Mouse (Mus musculus): ENCODE data around the gene Ptprn2. TPM values are rescaled to one million over a fixed set of nuclear protein-coding genes. Genes with fewer than 3 reads are reported as not detected.

The Ptprn2 gene
- polyA plus RNA-seq, 1 experiment, result not detected

DNA sequence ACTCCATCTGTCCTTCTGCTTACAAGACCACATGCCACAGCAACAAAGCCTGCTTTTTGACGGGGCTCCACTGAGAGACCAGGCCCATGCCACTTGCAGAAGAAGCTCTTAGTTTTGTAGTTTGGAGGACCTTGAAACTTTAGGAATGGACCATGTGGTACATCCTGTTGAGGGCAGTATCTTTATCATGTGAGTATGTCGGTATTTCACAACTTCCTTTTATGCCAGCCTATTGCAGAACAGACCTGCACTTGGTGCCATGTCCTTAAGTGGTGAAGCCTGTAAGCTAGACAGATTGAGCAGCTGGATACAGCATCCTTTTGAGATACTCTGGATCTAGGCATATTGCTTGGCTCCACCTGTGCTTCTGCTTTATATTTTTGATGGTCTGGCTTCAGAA lies 12.3 kb upstream of the Ptprn2 start:
- no peak overlapping the region for H3K27ac ChIP-seq (ENCODE audit: insufficient read depth, low read depth, low read length)
- no peak overlapping the region for H3K4me3 ChIP-seq (ENCODE audit: insufficient read depth, low read length)
- peaks cover 5% of the 10 kb centered on the region; the same call in 1 of the 2 replicates for H3K4me1 ChIP-seq (ENCODE audit: control insufficient read depth, insufficient read depth, low read length)
- TF ChIP-seq POLR2A (IDR thresholded peaks at IDR 0.05; ENCODE audit: borderline replicate concordance, low read depth, low read length), result no peak
- TF ChIP-seq CTCF (IDR thresholded peaks at IDR 0.05; ENCODE audit: low read depth, low read length), result no peak

GRCm38 (mm10) chr12:116473761-116474160 lies 11.8 kb upstream of the Ptprn2 start:
- Histone ChIP-seq H3K4me1 (ENCODE audit: control insufficient read depth, insufficient read depth, low read length) (peaks cover 5% of the 10 kb centered on the region; the same call in 1 of the 2 replicates), H3K27ac (ENCODE audit: insufficient read depth, low read depth, low read length) (no peak overlapping the region), H3K4me3 (ENCODE audit: insufficient read depth, low read length) (no peak overlapping the region)
- TF ChIP-seq POLR2A (IDR thresholded peaks at IDR 0.05; ENCODE audit: borderline replicate concordance, low read depth, low read length) (no peak), CTCF (IDR thresholded peaks at IDR 0.05; ENCODE audit: low read depth, low read length) (no peak)

- TF ChIP-seq CTCF (IDR thresholded peaks at IDR 0.05; ENCODE audit: low read depth, low read length), result no peak
- no peak for TF ChIP-seq POLR2A (IDR thresholded peaks at IDR 0.05; ENCODE audit: borderline replicate concordance, low read depth, low read length)
- Histone ChIP-seq H3K4me3 (ENCODE audit: insufficient read depth, low read length) (no peak overlapping the region), H3K27ac (ENCODE audit: insufficient read depth, low read depth, low read length) (no peak overlapping the region), H3K4me1 (ENCODE audit: control insufficient read depth, insufficient read depth, low read length) (peaks cover 5% of the 10 kb centered on the region; the same call in 1 of the 2 replicates)
Measured at GRCm38 (mm10) chr12:116474676-116475075, 10.8 kb upstream of the Ptprn2 start.

GRCm38 (mm10) chr12:116478771-116479170 lies 6.7 kb upstream of the Ptprn2 start:
- Histone ChIP-seq H3K4me3 (ENCODE audit: insufficient read depth, low read length) (no peak overlapping the region), H3K27ac (ENCODE audit: insufficient read depth, low read depth, low read length) (no peak overlapping the region), H3K4me1 (ENCODE audit: control insufficient read depth, insufficient read depth, low read length) (0 out of 2 replicates have a peak, but pooled peaks cover 2% of the 10 kb centered on the region)
- TF ChIP-seq CTCF (IDR thresholded peaks at IDR 0.05; ENCODE audit: low read depth, low read length) (no peak), POLR2A (IDR thresholded peaks at IDR 0.05; ENCODE audit: borderline replicate concordance, low read depth, low read length) (no peak)

DNA sequence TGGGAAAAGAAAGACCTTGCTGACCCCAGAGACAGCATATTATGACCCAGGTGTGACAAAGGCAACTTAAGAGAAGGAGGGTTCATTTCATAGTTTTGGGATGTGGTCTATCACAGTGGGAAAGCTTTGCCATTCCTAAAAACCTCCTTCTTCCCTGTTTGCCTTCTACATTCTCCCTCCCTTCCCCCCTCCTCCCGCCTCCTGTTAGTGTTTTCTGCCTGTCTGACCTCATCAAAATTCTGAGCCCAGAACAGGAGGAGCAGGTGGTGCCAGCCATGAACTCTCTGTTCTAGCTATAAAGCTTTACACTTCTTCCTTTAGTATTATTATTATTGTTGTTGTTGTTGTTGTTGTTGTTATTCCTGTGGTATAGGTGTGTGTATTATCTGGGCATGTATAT lies 3.6 kb upstream of the Ptprn2 start:
- TF ChIP-seq POLR2A (IDR thresholded peaks at IDR 0.05; ENCODE audit: borderline replicate concordance, low read depth, low read length), result no peak
- TF ChIP-seq CTCF (IDR thresholded peaks at IDR 0.05; ENCODE audit: low read depth, low read length), result no peak
- Histone ChIP-seq H3K4me1 (ENCODE audit: control insufficient read depth, insufficient read depth, low read length) (peaks cover 2% of the 10 kb centered on the region; the same call in 1 of the 2 replicates), H3K4me3 (ENCODE audit: insufficient read depth, low read length) (no peak overlapping the region), H3K27ac (ENCODE audit: insufficient read depth, low read depth, low read length) (no peak overlapping the region)

DNA sequence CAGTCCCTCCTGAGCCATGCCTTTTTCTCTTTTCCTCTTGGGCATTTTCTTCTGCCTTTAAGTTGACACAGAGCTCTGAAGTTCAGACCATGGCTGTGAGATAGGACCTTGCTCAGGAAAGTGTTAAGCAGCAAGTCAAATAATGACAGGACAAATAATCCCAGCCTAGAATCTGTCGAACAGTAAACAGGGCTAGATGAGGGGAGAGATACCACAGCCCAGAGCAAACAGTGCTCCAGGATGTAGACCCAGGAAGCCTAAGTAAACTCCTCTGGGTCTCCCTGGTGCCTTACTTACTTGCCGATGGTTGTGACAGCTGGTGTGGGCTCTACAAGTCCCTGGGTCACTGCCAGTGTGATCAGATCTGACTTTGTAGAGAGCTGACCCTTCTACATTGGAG lies 1.9 kb upstream of the Ptprn2 start:
- TF ChIP-seq POLR2A (IDR thresholded peaks at IDR 0.05; ENCODE audit: borderline replicate concordance, low read depth, low read length) (no peak), CTCF (IDR thresholded peaks at IDR 0.05; ENCODE audit: low read depth, low read length) (no peak)
- no peak overlapping the region for H3K4me3 ChIP-seq (ENCODE audit: insufficient read depth, low read length)
- H3K4me1 ChIP-seq (ENCODE audit: control insufficient read depth, insufficient read depth, low read length), result peaks cover 2% of the 10 kb centered on the region; the same call in 1 of the 2 replicates
- no peak overlapping the region for H3K27ac ChIP-seq (ENCODE audit: insufficient read depth, low read depth, low read length)

- Histone ChIP-seq H3K4me1 (ENCODE audit: control insufficient read depth, insufficient read depth, low read length) (peaks cover 2% of the 10 kb centered on the region; the same call in 1 of the 2 replicates), H3K4me3 (ENCODE audit: insufficient read depth, low read length) (peak overlapping the region; percentile 35; the same call in 1 of the 2 replicates), H3K27ac (ENCODE audit: insufficient read depth, low read depth, low read length) (no peak overlapping the region)
- TF ChIP-seq CTCF (IDR thresholded peaks at IDR 0.05; ENCODE audit: low read depth, low read length) (no peak), POLR2A (IDR thresholded peaks at IDR 0.05; ENCODE audit: borderline replicate concordance, low read depth, low read length) (no peak)
Measured at GRCm38 (mm10) chr12:116484991-116485390, 529 bp upstream of the Ptprn2 start.

DNA sequence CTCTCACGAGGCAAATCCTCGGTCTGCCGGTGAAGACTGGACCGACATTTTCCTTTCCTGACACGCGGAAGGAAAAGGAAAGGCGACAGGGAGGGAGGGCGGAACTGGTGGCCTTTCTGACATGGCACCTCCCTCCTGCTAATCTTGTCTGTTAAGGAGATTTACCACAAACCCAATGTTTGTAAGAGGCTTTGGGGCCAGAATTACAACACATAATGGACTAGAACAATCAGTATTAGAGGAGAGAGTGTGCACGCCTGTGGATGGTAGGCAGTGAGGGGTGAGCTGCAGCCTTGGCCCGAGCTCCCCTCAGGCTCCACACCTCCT lies 847 bp downstream of the Ptprn2 start:
- peak overlapping the region; percentile 44 for H3K4me3 ChIP-seq (ENCODE audit: insufficient read depth, low read length)
- TF ChIP-seq CTCF (IDR thresholded peaks at IDR 0.05; ENCODE audit: low read depth, low read length), result no peak
- TF ChIP-seq POLR2A (IDR thresholded peaks at IDR 0.05; ENCODE audit: borderline replicate concordance, low read depth, low read length), result no peak
- H3K27ac ChIP-seq (ENCODE audit: insufficient read depth, low read depth, low read length), result no peak overlapping the region
- H3K4me1 ChIP-seq (ENCODE audit: control insufficient read depth, insufficient read depth, low read length), result peaks cover 2% of the 10 kb centered on the region; the same call in 1 of the 2 replicates

- TF ChIP-seq CTCF (IDR thresholded peaks at IDR 0.05; ENCODE audit: low read depth, low read length) (no peak), POLR2A (IDR thresholded peaks at IDR 0.05; ENCODE audit: borderline replicate concordance, low read depth, low read length) (no peak)
- H3K4me3 ChIP-seq (ENCODE audit: insufficient read depth, low read length), result no peak overlapping the region
- no peak overlapping the region for H3K27ac ChIP-seq (ENCODE audit: insufficient read depth, low read depth, low read length)
- peaks cover 2% of the 10 kb centered on the region; the same call in 1 of the 2 replicates for H3K4me1 ChIP-seq (ENCODE audit: control insufficient read depth, insufficient read depth, low read length)
Measured at GRCm38 (mm10) chr12:116488836-116489235, 3.3 kb downstream of the Ptprn2 start.

- 0 out of 2 replicates have a peak, but pooled peaks cover 2% of the 10 kb centered on the region for H3K4me1 ChIP-seq (ENCODE audit: control insufficient read depth, insufficient read depth, low read length)
- TF ChIP-seq CTCF (IDR thresholded peaks at IDR 0.05; ENCODE audit: low read depth, low read length), result no peak
- H3K27ac ChIP-seq (ENCODE audit: insufficient read depth, low read depth, low read length), result no peak overlapping the region
Measured at GRCm38 (mm10) chr12:116490575-116491356, 5.2 kb downstream of the Ptprn2 start.

More at GRCm38 (mm10) chr12:116490575-116491356, 5.2 kb downstream of the Ptprn2 start:
- H3K4me3 ChIP-seq (ENCODE audit: insufficient read depth, low read length), result no peak overlapping the region

Measured in bone marrow macrophage, adult 2 months (primary cell).